In the genomic region with DNA sequence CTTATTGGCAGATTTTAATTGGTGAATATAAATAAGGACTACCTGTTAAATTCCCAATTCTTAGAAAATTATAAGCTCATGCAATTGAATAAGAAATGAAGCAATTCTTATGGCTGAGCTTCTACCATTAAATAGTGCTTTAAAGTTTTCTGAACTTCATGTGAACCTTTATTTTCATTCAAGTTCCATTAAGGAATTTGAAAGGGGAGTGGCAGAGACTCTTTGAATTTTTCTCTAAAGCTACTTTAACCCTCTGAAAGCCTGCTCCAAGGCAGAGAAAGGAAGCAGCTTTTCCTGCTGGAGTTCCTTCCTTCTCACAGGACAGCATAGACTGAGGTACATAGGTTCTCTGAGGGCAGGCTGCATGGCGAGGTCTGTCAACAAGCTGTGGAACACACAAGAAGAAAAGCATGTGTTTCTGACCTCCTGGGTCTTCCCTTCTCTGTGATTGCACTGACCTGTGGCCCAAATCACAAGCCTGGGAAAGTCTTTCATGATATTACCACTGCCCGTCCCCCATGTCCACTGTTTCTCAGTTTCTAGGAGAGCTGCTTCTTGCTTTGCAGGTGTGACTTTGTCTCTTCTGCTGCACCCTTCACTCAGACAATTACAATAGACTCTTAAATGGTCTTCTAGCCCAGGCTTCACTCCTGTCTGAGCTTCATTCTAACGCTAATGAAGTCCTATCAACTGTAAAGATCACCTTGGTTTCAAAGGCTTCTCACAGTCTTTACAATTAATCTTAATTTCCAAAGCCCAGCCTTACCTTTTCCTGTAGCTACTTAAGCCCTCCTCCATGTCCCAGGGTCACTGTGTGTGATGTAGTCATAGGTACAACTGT, we compare ENCODE assay signal across 24 mouse cellular contexts.
DNase-seq lines count a peak whose midpoint lies in the region; ATAC-seq and TF ChIP-seq lines count a peak whose summit lies in the region.
"Had no signal": no experiment of that assay in that cellular context is flagged by ENCODE, and none has a peak within 500 bp of the region (broad histone marks: within the 10 kb centered on the region; RNA-seq: fewer than 3 reads in every experiment).

No protein-coding gene starts in this region.

- H3K4me2 ChIP-seq in kidney, postnatal 0 days (ENCODE audit: low read length): no peak overlapping the region
- H3K4me2 ChIP-seq in stomach, postnatal 0 days (replicated peaks; ENCODE audit: low read depth): no peak overlapping the region
- H3K4me2 ChIP-seq: embryonic facial prominence, embryonic 15.5 days; forebrain, embryonic 13.5 days; hindbrain, embryonic 13.5 days; midbrain, embryonic 15.5 days had no signal

- in situ Hi-C loops in ES-E14 (cut with MboI; ENCODE audit: low sequenced_read_pairs in 2 of 2, unreplicated experiment in 2 of 2): no loop called here

- no peak overlapping the region for H3K9ac ChIP-seq in kidney, postnatal 0 days (ENCODE audit: low read depth, low read length)
- H3K9ac ChIP-seq in ES-Bruce4 (ENCODE audit: low read depth, poor library complexity, severe bottlenecking) (no peak overlapping the region), ES-E14 (ENCODE audit: insufficient read depth, low read depth, low read length, poor library complexity, severe bottlenecking) (peak overlapping the region; percentile 30; the same call in 1 of the 2 replicates)
- H3K9ac ChIP-seq in stomach, postnatal 0 days (ENCODE audit: low read length): no peak overlapping the region
- H3K9ac ChIP-seq: embryonic facial prominence, embryonic 15.5 days; forebrain, embryonic 13.5 days; hindbrain, embryonic 13.5 days; liver, embryonic 14.5 days; midbrain, embryonic 15.5 days had no signal

- H3K27ac ChIP-seq in kidney, postnatal 0 days: no peak overlapping the region
- H3K27ac ChIP-seq in ES-Bruce4 (ENCODE audit: insufficient read depth, low read length) (peak overlapping the region; percentile 84), ES-E14 (ENCODE audit: insufficient read depth, low read depth, low read length, poor library complexity, severe bottlenecking) (peak overlapping the region; percentile 92)
- peak overlapping the region; percentile 13; the same call in 1 of the 2 replicates for H3K27ac ChIP-seq in stomach, postnatal 0 days (replicated peaks)
- H3K27ac ChIP-seq: embryonic facial prominence, embryonic 15.5 days; forebrain, embryonic 13.5 days; hindbrain, embryonic 13.5 days; liver, embryonic 14.5 days; midbrain, embryonic 15.5 days had no signal

- H3K27me3 ChIP-seq in kidney, postnatal 0 days (ENCODE audit: insufficient read depth, low read length): no peaks in the 10 kb centered on the region
- H3K27me3 ChIP-seq in ES-Bruce4 (ENCODE audit: control insufficient read depth, insufficient read depth, low read length, poor library complexity, severe bottlenecking): no peaks in the 10 kb centered on the region
- H3K27me3 ChIP-seq in stomach, postnatal 0 days (ENCODE audit: control insufficient read depth, insufficient read depth, low read length): no peaks in the 10 kb centered on the region
- H3K27me3 ChIP-seq: CH12.LX; embryonic facial prominence, embryonic 15.5 days; forebrain, embryonic 13.5 days; hindbrain, embryonic 13.5 days; midbrain, embryonic 15.5 days had no signal

- H3K4me3 ChIP-seq in kidney, postnatal 0 days (replicated peaks; ENCODE audit: low read depth, low read length): no peak overlapping the region
- no peak overlapping the region for H3K4me3 ChIP-seq in ES-Bruce4 (ENCODE audit: low read depth, low read length)
- peak overlapping the region in 1 of 2 experiments; percentile 40; a peak in 2 of 4 replicates for H3K4me3 ChIP-seq in ES-E14 (ENCODE audit: insufficient read depth in 1 of 2, low read depth in 1 of 2, low read length in 2 of 2, poor library complexity in 1 of 2, severe bottlenecking in 1 of 2)
- H3K4me3 ChIP-seq in stomach, postnatal 0 days (ENCODE audit: low read depth, low read length): no peak overlapping the region
- H3K4me3 ChIP-seq: embryonic facial prominence, embryonic 15.5 days; forebrain, embryonic 13.5 days; hindbrain, embryonic 13.5 days; midbrain, embryonic 15.5 days had no signal

- H3K4me1 ChIP-seq in kidney, postnatal 0 days (replicated peaks; ENCODE audit: insufficient read depth, low read length): no peaks in the 10 kb centered on the region
- H3K4me1 ChIP-seq in ES-Bruce4 (ENCODE audit: control insufficient read depth, insufficient read depth, low read length): no peaks in the 10 kb centered on the region
- H3K4me1 ChIP-seq in ES-E14 (ENCODE audit: control insufficient read depth in 2 of 2, insufficient read depth in 2 of 2, low read length in 2 of 2, poor library complexity in 1 of 2): peaks cover 5 to 14% of the 10 kb centered on the region in 2 experiments; a peak in 3 of 4 replicates
- H3K4me1 ChIP-seq in stomach, postnatal 0 days (replicated peaks; ENCODE audit: control insufficient read depth, insufficient read depth): no peaks in the 10 kb centered on the region
- H3K4me1 ChIP-seq: embryonic facial prominence, embryonic 15.5 days; forebrain, embryonic 13.5 days; hindbrain, embryonic 13.5 days; midbrain, embryonic 15.5 days had no signal

- no peak for ATAC-seq in kidney, postnatal 0 days (replicated peaks; ENCODE audit: low FRiP score, low read depth)
- no peak for ATAC-seq in stomach, postnatal 0 days (ENCODE audit: low FRiP score, low TSS enrichment)
- ATAC-seq: forebrain, embryonic 13.5 days; intestine, embryonic 16.5 days; midbrain, embryonic 15.5 days had no signal

- WGBS in kidney, postnatal 0 days: 38% methylated on average over 3 of the region's 3 CpGs
- 42% methylated on average over 3 of the region's 3 CpGs for WGBS in stomach, postnatal 0 days

- TF ChIP-seq CTCF in kidney, postnatal 0 days (IDR thresholded peaks at IDR 0.05; ENCODE audit: low read depth): no peak
- no peak for TF ChIP-seq CTCF in ES-Bruce4 (IDR thresholded peaks at IDR 0.05; ENCODE audit: low read depth, low read length)
- TF ChIP-seq CTCF in stomach, postnatal 0 days (IDR thresholded peaks at IDR 0.05; ENCODE audit: low read depth): no peak

- TF ChIP-seq EP300 in ES-Bruce4 (IDR thresholded peaks at IDR 0.05; ENCODE audit: insufficient read depth, low read depth, low read length): no peak
- TF ChIP-seq EP300 in stomach, postnatal 0 days (optimal IDR thresholded peaks at IDR 0.05): no peak

- no peaks in the 10 kb centered on the region for H3K36me3 ChIP-seq in kidney, postnatal 0 days (ENCODE audit: insufficient read depth, low read length)
- no peaks in the 10 kb centered on the region for H3K36me3 ChIP-seq in ES-Bruce4 (ENCODE audit: control insufficient read depth, insufficient read depth, low read length, poor library complexity, severe bottlenecking)
- H3K36me3 ChIP-seq in ES-E14 (ENCODE audit: control insufficient read depth, insufficient read depth, low read length, poor library complexity, severe bottlenecking): no peaks in the 10 kb centered on the region; the same call in 1 of the 2 replicates
- H3K36me3 ChIP-seq in stomach, postnatal 0 days (ENCODE audit: control insufficient read depth, insufficient read depth, low read length): no peaks in the 10 kb centered on the region
- H3K36me3 ChIP-seq: embryonic facial prominence, embryonic 15.5 days; hindbrain, embryonic 13.5 days; midbrain, embryonic 15.5 days had no signal

- DNase-seq in kidney, postnatal 0 days (ENCODE audit: low spot score): peak; percentile 57
- DNase-seq in kidney, postnatal 36 days: no peak
- DNase-seq in ES-E14 (ENCODE audit: low read depth, low spot score): peak; percentile 67
- no peak for DNase-seq in stomach, postnatal 0 days (ENCODE audit: low spot score)
- DNase-seq in thymus, postnatal 36 days: no peak
- DNase-seq: adrenal gland, postnatal 10 days; cerebellum, adult 11 months; cerebellum, adult 9-10 months; cerebellum, postnatal 36 days; gastrocnemius, postnatal 10 days; heart, postnatal 14 days; kidney, adult 8-10 months; kidney, postnatal 10 days; liver; lung, postnatal 10 days; right cerebral cortex, adult 18-20 months had no signal

- no peak for TF ChIP-seq POLR2A in ES-Bruce4 (IDR thresholded peaks at IDR 0.05; ENCODE audit: insufficient read depth, low read length)

- no peaks in the 10 kb centered on the region for H3K9me3 ChIP-seq in kidney, postnatal 0 days (replicated peaks; ENCODE audit: low read length)
- no peaks in the 10 kb centered on the region; the same call in 1 of the 2 replicates for H3K9me3 ChIP-seq in ES-Bruce4 (replicated peaks; ENCODE audit: control insufficient read depth, insufficient read depth, low read length, poor library complexity, severe bottlenecking)
- no peaks in the 10 kb centered on the region for H3K9me3 ChIP-seq in ES-E14 (ENCODE audit: control insufficient read depth, insufficient read depth, low read depth, low read length)
- no peaks in the 10 kb centered on the region for H3K9me3 ChIP-seq in stomach, postnatal 0 days (ENCODE audit: control insufficient read depth, low read length)
- H3K9me3 ChIP-seq: embryonic facial prominence, embryonic 15.5 days; forebrain, embryonic 13.5 days; hindbrain, embryonic 13.5 days; midbrain, embryonic 15.5 days had no signal

TF ChIP-seq in ES-E14, 5 proteins besides CTCF, POLR2A, EP300 and RAD21:
- TF ChIP-seq ZC3H11A (IDR thresholded peaks at IDR 0.05; ENCODE audit: borderline replicate concordance, low read depth, low read length) (no peak), MAFK (IDR thresholded peaks at IDR 0.05; ENCODE audit: insufficient read depth, low read depth, low read length) (no peak), CHD2 (IDR thresholded peaks at IDR 0.05; ENCODE audit: low read depth, low read length) (no peak), ZNF384 (IDR thresholded peaks at IDR 0.05; ENCODE audit: low read depth, low read length) (no peak), HCFC1 (IDR thresholded peaks at IDR 0.05; ENCODE audit: borderline replicate concordance, insufficient read depth, low read length) (no peak)

Comparison
In these comparisons a context has a peak if more than half of its experiments do, and no peak if none do; other contexts are left out.
1. DNase-seq: peak in kidney, postnatal 0 days (single experiment) and ES-E14 (single experiment); none in kidney, postnatal 36 days (0 of 2), stomach, postnatal 0 days (single experiment) and thymus, postnatal 36 days (0 of 2).